Mouse (Mus musculus): Measurements from ENCODE around the gene Gm20924.
"Not testable (repeated sequence)": the region's sequence is repeated elsewhere in the genome, so short reads cannot be mapped to it uniquely, and the experiment has no call there.

Gene Gm20924

DNA sequence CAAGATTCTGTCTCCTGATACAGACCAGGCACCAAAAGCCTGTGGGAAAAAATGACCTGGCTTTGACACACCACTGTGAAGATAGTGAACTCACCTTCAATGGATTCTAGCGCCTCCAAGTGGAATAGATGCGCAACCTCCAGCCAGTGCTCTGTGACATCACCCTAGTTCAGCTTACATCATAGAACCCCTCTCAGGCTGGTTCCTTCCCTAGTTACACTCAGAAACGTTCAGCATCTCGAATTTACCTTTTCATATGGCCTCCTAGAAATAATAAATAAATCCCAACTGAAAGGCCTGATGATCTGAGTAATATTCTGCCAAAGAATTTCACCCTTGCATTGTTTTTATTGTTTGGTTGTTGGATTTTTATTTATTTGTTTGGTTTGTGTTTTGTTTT is at the start of gene Gm20924:
Gm20924 (minus strand) TSS at position 101 of the 400 bp plus-strand sequence.
- DNase-seq = not testable (repeated sequence)

Data from lung, postnatal 36 days (tissue).